Mouse (Mus musculus) heart, postnatal 0 days (tissue): ENCODE data around the gene Plin5.

Experiments used
- CTCF ChIP-seq: IDR thresholded peaks from 2 replicates; pipeline ENCODE4 v1.5.1; 2016; ENCODE audit warnings: antibody characterized with exemption, control low read depth, low read depth
- EP300 ChIP-seq: IDR thresholded peaks from 2 replicates; pipeline ENCODE4 v1.6.1; 2016; ENCODE audit warnings: antibody characterized with exemption, low read depth

DNA sequence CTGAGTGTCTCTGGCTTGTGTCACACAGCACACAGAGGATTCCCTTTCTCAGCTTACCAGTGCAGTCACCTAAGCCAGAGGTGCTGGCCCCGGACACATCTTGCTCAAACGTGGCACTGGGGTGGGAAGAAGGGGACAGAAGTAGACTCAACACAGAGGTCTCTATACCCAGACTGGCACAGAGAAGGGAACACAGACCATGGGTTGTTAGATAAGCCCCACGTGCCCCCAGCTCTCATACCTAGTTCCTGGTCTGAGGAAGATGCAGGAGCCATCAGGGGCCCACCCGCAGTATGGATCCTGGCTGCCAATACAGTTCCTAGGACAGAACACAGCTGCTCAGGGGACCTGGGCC lies 7.9 kb upstream of the Plin5 start:
- TF ChIP-seq CTCF (no peak), EP300 (no peak)
